Mouse (Mus musculus) adrenal gland, adult 18-20 months (tissue): ENCODE measurements around the gene Wwc2. TPM values are rescaled to one million over a fixed set of nuclear protein-coding genes. Genes with fewer than 3 reads are reported as not detected.

Experiments
- DNase-seq, 2 experiments: peaks; one replicate each; pipeline ENCODE4 v3.0.0; 2021 to 2022; ENCODE audit warnings: low spot score in 2 of 2
- total RNA-seq, 2 experiments: library from RNA; stranded (reverse); gene quantifications; 1 replicate in 1 of 2; 2 replicates in 1 of 2; pipeline ENCODE4 v1.2.3; 2021

The Wwc2 gene
- total RNA-seq, 2 experiments from 2014 or later = 22.1 to 24.3 TPM

GRCm38 (mm10) chr8:47943049-47943448 lies 47.7 kb downstream of the Wwc2 start:
- DNase-seq = no peak

- DNase-seq = no peak
These were observed 49.7 kb downstream of the Wwc2 start for GRCm38 (mm10) chr8:47941028-47941427.

GRCm38 (mm10) chr8:47939933-47940870 lies 50.5 kb downstream of the Wwc2 start:
- DNase-seq = no peak

- DNase-seq = no peak
These were observed 51.5 kb downstream of the Wwc2 start for GRCm38 (mm10) chr8:47939217-47939616.

GRCm38 (mm10) chr8:47936386-47936785 lies 54.3 kb downstream of the Wwc2 start:
- DNase-seq = no peak

- no peak for DNase-seq
These were observed 55.3 kb downstream of the Wwc2 start for GRCm38 (mm10) chr8:47935461-47935860.

- no peak for DNase-seq
These were observed 57.6 kb downstream of the Wwc2 start for GRCm38 (mm10) chr8:47933087-47933486.

- DNase-seq = no peak
These were observed 58.5 kb downstream of the Wwc2 start for GRCm38 (mm10) chr8:47932028-47932790.

GRCm38 (mm10) chr8:47931371-47931770 lies 59.4 kb downstream of the Wwc2 start:
- no peak for DNase-seq

GRCm38 (mm10) chr8:47929615-47930014 lies 61.1 kb downstream of the Wwc2 start:
- no peak for DNase-seq

- no peak for DNase-seq
These were observed 62.0 kb downstream of the Wwc2 start for GRCm38 (mm10) chr8:47928604-47929185.

- peak in 1 of 2 experiments; percentile 14 for DNase-seq
These were observed 65.8 kb downstream of the Wwc2 start for GRCm38 (mm10) chr8:47924921-47925320.

GRCm38 (mm10) chr8:47922816-47923215 lies 67.9 kb downstream of the Wwc2 start:
- DNase-seq = peak in 1 of 2 experiments; percentile 7

GRCm38 (mm10) chr8:47922011-47922410 lies 68.7 kb downstream of the Wwc2 start:
- DNase-seq = peak in 1 of 2 experiments; percentile 10

- no peak for DNase-seq
These were observed 70.1 kb downstream of the Wwc2 start for GRCm38 (mm10) chr8:47920575-47921144.

- no peak for DNase-seq
These were observed 73.4 kb downstream of the Wwc2 start for GRCm38 (mm10) chr8:47917060-47918035.

- DNase-seq = no peak
These were observed 75.2 kb downstream of the Wwc2 start for GRCm38 (mm10) chr8:47915521-47915920.

- DNase-seq = no peak
These were observed 75.8 kb downstream of the Wwc2 start for GRCm38 (mm10) chr8:47914946-47915345.

GRCm38 (mm10) chr8:47914161-47914560 lies 76.6 kb downstream of the Wwc2 start:
- DNase-seq = no peak

GRCm38 (mm10) chr8:47913621-47914020 lies 77.1 kb downstream of the Wwc2 start:
- no peak for DNase-seq
